Mouse (Mus musculus): ENCODE data around the gene Omt2b.
"Not testable (repeated sequence)": the region's sequence is repeated elsewhere in the genome, so short reads cannot be mapped to it uniquely, and the experiment has no call there.

Omt2b gene

DNA sequence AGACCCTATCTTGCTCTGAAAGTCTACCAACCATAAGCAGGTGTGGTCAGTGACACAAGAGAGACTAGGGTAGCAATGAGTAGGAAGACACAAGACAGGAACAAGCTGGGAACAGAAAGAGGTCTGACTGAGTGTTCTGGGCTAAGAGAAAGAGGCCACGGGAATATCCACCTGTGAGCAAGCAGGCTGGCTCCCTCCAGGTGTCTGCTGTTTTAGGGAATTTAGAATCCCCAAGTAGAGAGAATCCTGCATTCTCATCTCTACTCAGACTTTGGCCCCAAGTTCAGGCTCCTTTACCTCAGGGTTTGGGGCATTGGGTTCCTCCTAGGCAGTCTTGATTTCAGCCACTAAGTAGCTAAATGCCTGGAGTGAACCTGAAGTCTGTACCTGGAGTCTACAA lies at the start of gene Omt2b:
Gene Omt2b (plus strand): TSS at position 301 of the 400 bp plus-strand sequence.
- not testable (repeated sequence) for DNase-seq

DNA sequence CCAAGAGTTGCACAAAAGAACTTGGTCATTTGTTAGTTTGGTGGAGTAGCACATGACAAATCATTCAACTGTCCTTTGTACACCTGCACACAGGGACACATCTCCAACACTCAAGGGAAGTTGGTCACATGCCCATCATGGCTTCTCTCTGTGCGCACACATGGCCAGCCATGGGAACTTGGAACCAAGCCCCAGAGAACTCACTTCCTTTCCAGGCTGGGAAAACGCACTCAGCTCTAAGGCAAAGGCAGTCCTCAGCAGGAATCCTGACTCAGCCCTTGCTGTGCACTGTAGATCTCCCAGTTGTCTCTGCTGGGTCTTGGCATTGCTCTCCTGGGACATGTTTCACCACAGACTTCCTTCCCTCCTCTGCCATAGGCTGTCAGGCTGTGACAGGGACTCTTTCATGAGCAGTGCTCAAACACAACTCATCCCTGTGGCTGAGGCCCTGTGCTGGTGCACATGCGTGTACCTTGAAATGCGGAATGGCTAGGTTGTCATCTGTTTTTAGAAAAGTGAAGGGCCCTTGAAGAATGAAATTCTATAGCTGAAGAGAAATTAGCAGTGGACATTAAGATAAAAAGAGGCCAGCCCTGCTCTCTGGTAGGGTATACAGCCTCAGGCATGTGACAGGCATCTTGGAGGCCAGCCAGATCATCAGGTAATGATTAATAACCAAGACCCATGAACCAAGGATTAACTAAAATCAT lies 45.2 kb upstream of the Omt2b start:
- not testable (repeated sequence) for DNase-seq

DNA sequence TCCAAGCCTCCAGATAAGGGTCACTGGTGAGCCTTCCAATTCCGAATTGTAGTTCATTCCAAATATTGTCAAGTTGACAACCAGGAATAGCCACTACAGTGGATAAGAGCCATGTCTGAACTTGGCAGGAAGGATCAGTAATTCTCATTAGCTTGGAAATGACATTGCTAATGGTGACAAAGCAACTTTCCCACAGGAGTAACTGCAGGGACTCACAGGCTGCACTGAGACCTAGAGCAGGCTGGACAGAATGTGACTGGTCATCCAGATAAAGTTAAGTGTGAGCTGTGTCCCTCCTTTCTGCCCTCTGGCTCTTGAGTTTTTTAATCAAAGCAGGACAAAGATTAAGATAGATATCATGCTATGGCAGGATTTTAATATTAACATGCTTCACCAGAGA lies 38.3 kb upstream of the Omt2b start:
- DNase-seq: not testable (repeated sequence)

DNA sequence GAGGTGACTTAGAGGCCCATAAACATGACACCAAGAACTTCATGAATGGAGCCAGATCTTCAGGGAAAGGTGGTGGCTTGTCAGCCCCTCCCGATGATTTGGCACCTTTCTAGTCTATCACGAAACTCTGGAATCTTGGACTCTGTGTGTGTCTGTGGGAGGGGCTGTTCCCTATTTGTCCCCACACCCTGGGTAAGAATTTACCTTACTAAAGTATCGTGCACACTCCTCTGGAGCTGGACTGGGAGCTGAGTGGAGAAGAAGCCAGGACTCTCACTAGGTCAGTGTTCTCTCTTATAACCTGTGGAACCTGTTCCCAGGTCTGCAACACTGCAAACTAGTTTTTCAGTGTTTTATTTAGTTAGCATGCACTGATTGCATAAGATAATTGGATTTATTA lies 37.7 kb upstream of the Omt2b start, which contains the start of gene Gm10639:
Gene Gm10639 (plus strand): TSS at position 201 of the 400 bp plus-strand sequence.
- not testable (repeated sequence) for DNase-seq

DNA sequence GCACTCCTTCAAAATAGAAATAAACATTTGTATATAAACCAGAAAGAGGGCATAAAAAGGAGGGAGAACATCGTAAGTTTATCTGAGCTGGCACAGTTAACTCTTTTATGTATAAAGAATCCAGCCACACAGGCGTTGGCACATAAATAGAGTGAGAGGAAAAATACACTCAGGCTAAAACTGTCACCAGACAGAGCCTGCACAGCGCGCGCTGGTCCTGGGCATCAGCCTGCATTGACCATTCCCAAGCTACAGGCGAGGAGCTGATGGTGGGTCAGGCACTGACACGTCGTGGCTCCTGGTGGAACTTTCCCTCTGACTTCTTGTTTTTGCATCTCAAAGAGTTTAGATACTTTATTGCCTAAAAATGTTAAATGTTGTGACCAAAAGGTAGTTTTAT lies 34.9 kb upstream of the Omt2b start:
- DNase-seq: not testable (repeated sequence)

DNA sequence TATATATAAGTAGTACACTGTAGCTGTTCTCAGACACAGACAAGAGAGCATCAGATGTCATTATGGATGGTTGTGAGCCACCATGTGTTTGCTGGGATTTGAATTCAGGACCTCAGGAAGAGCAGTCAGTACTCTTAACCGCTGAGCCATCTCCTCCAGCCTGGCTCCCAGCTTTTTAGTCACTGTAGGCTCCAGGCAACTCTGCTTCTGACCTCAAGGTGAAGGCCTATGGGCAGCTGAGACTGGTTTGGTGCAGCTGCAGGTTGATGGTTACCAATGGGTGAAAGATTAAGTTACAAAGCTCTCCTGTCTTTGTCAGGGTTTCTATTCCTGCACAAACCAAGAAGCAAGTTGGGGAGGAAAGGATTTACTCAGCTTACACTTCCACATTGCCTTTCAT lies 33.7 kb upstream of the Omt2b start:
- DNase-seq: not testable (repeated sequence)

DNA sequence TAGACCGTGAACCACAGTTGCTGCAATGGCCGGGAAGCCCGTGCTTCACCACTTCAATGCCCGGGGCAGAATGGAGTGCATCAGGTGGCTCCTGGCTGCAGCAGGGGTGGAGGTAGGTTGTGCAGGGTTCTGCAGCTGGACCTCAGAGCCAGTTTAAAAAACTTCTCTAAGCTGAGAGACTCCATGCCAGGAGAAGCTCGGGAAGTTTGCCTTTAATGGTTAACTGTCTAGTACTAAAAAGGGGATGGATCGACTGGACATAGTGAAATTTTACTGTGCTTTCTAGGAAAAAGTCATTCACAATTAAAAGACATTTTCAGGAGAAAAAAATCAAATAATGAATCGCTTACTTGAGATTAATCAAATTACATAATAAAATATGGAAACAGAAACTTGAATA lies 32.6 kb upstream of the Omt2b start:
- DNase-seq: not testable (repeated sequence)

DNA sequence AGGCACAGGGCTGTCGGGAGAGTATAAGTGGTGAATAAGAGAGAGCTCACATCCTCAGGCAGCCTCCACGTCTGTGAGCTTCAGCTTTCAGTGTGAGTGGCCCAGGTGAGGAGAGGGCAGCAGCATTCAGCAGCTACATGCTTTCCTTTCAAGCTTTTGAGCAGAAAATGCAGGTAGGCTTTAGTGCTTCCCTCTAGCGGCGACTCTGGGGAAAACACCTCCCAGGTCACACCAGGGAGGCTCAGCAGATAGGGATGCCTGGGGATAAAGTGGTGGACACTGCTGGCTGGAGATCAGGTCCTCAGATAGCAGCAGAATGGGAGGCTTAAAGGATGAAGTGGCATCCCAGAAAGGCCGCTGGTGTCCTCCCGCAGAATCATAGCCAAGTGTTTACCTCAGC lies 31.3 kb upstream of the Omt2b start:
- peak; percentile 27 for DNase-seq

DNA sequence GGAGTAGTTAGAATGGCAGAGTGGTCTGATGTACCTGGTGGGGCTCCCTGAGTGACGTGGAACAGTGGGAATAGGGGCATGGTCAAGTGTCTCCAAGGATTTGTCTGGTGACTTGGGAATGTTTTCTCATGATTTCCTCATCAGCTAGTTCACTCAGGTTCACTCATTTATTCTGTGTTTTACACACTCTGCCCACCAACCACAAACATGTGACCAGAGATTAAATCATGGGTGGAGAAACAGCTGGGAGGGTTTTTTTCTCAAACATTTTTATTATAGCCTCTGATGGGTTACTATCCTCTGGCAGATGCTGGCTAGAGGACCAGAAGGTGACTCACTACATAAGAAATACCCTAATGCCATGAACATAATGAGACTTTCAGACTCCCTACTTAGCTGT lies 29.2 kb upstream of the Omt2b start:
- DNase-seq: no peak

DNA sequence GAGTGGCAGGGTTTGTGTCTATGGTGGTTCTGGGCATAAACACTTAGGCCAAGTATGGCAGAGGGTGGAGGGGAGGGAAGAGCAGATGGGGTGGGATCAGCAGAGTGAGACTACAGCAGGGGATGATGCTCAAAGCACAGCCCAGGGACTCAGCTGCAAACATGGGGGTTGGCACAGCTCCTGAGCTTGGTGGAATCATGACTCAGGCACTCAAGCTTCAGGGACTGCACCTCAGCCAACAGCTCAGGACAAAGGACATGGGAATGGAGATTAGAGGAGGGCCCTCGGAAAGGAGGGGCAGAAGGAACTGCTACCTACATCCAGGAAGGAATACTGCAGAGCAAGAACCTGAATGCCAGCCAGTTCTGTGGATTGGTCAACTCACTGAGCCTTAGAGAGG lies 28.2 kb upstream of the Omt2b start:
- not testable (repeated sequence) for DNase-seq

DNA sequence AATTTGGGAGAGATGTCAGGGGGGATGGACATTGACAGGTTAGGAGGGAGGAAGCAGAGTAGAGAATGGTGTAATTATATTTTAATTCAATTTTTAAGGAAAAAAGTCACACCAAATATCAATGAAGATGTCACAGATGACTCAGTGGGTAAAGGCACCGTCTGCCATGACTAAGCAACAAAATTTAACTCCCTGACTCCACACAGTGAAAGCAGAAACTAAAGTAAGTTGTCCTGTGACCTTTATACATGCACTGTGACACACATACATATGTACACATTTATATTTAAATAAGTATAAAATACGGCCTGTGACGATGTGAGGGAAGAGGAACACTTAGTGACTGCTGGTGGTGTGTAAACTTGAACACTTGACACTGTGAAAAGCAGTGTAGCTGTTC lies 19.3 kb upstream of the Omt2b start:
- not testable (repeated sequence) for DNase-seq

DNA sequence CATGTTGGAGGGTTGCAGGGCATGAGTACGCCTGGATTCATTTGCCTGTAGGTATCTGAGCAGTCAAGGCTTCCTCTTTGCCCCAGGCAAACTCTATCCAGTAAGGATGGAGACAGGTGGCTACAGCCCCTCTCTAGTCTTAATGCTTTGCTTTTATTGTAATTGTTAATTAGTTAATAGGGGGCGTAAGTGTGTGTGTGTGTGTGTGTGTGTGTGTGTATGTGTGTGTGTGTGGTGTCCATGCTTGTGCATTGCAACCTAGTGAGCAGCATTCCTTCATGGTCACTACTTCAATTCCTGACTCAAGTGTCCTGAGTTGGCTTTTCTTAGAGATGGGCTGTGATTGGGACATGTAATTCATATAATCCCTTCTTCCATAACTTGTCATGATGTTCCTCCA lies 12.7 kb upstream of the Omt2b start, which contains the start of gene Omt2a:
Gene Omt2a (minus strand): TSS at position 101 of the 400 bp plus-strand sequence.
- DNase-seq: no peak

DNA sequence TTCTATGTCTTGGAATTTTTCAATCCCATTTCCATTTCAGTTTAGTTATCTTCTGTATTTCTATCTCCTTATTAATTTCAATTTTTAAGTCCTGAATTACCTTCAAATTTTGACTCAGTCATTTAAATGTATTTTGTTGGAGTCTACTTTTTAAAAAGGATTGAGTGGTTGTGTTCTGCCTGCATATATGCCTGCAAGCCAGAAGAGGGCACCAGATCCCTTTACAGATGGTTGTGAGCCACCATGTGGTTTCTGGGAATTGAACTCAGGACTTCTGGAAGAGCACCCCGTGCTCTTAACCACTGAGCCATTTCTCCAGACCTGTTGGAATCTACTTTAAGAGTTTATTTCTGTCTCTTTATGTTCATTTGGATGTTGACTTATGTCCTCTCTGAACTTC lies 7.9 kb upstream of the Omt2b start:
- no peak for DNase-seq

DNA sequence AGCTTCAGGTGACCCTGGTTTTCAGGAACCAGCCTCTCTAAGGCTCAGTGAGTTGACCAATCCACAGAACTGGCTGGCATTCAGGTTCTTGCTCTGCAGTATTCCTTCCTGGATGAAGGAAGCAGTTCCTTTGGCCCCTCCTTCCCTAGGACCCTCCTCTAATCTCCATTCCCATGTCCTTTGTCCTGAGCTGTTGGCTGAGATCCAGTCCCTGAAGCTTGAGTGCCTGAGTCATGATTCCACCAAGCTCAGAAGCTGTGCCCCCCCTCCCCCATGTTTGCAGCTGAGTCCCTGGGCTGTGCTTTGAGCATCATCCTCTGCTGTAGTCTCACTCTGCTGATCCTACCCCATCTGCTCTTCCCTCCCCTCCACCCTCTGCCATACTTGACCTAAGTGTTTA lies 9.7 kb downstream of the Omt2b start:
- DNase-seq: not testable (repeated sequence)

DNA sequence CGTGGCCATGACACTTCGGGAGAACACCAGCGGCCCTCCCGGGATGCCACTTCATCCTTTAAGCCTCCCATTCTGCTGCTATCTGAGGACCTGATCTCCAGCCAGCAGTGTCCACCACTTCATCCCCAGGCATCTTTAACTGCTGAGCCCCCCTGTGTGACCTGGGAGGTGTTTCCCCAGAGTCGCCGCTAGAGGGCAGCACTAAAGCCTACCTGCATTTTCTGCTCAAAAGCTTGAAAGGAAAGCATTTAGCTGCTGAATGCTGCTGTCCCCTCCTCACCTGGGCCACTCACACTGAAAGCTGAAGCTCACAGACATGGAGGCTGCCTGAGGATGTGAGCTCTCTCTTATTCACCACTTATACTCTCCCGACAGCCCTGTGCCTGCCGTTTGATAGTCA lies 12.9 kb downstream of the Omt2b start:
- peak; percentile 48 for DNase-seq

DNA sequence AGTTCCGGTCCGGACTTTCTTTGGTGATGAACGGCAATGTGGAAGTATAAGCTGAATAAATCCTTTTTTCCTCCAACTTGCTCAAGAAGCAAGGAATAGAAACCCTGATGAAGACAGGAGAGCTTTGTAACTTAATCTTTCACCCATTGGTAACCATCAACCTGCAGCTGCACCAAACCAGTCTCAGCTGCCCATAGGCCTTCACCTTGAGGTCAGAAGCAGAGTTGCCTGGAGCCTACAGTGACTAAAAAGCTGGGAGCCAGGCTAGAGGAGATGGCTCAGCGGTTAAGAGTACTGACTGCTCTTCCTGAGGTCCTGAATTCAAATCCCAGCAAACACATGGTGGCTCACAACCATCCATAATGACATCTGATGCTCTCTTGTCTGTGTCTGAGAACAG lies 15.1 kb downstream of the Omt2b start:
- DNase-seq: not testable (repeated sequence)

DNA sequence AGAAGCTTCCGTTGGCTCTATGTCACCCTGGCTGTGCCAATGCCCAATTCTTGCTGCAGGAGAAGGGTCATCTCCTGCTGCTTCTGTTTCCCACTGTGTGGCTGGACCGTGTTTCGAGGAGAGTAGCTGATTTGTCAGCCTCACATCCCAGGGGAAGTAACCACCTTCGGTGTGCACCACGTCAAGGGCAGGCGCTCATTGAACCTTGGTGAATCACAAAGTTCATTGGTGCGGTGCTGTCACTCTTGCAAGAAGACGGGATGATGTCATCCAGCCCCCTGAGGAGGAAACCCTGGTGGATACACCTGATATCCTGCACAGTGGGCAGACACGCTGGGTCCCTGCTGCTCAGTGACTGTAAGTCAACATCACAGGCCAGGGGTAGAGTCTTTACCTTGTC lies 15.7 kb downstream of the Omt2b start:
- DNase-seq: not testable (repeated sequence)

DNA sequence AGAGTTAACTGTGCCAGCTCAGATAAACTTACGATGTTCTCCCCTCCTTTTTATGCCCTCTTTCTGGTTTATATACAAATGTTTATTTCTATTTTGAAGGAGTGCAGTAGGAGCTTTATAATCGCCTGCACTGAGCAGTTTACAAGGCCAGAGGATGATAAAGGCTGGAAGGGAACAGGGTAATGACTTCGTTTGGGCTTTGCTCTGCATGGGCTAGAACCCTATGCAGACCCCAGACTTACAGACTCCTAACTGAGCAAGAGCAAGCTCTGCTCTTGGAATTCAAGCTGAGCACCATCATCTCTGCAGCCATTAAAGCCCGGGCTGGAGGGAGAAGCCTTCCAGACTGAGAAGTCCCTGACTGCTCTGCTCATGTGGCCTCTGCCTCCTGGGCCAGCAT lies 17.8 kb downstream of the Omt2b start:
- not testable (repeated sequence) for DNase-seq

DNA sequence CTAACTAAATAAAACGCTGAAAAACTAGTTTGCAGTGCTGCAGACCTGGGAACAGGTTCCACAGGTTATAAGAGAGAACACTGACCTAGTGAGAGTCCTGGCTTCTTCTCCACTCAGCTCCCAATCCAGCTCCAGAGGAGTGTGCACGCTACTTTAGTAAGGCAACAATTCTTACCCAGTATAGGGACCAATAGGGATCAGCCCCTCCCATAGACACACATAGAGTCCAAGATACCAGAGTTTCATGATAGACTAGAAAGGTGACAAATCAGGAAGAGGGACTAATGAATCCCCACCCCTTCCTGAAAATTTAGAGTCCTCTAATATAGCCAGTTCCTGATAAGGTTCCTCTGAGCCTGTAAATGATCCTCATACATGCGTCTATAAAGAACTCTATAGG lies 19.6 kb downstream of the Omt2b start:
- no peak for DNase-seq

DNA sequence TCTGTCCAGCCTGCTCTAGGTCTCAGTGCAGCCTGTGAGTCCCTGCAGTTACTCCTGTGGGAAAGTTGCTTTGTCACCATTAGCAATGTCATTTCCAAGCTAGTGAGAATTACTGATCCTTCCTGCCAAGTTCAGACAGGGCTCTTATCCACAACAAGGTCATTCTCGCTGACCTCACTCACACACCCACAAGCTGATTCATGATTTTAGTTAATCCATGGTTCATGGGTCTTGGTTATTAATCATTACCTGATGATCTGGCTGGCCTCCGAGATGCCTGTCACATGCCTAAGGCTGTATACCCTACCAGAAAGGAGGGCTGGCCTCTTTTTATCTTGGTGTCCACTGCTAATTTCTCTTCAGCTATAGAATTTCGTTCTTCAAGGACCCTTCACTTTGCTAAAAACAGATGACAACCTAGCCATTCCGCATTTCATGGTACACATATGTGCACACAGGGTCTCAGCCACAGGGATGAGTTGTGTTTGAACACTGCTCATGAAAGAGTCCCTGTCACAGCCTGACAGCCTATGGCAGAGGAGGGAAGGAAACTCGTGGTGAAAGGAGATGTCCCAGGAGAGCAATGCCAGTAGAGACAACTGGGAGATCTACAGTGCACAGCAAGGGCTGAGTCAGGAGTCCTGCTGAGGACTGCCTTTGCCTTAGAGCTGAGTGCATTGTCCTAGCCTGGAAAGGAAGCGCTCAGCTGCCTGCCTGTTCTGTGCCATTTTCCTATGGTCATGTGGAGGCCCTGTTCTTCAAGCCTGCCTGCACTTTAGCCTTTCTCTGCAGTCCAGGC lies 21.0 kb downstream of the Omt2b start:
- not testable (repeated sequence) for DNase-seq

DNA sequence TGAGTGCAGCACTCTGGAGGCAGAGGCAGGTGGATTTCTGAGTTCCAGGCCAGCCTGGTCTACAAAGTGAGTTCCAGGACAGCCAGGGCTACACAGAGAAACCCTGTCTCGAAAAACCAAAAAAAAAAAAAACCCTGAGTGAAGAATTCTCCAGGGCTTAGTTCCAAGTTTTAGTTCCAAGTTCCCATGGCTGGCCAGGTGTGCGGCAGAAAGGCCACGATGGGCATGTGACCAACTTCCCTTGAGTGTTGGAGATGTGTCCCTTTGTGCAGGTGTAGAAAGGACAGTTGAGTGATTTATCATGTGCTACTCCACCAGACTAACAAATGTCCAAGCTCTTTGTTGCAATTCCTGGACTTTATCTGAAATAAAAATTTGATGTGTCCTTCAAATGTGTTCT lies 21.8 kb downstream of the Omt2b start:
- not testable (repeated sequence) for DNase-seq

DNA sequence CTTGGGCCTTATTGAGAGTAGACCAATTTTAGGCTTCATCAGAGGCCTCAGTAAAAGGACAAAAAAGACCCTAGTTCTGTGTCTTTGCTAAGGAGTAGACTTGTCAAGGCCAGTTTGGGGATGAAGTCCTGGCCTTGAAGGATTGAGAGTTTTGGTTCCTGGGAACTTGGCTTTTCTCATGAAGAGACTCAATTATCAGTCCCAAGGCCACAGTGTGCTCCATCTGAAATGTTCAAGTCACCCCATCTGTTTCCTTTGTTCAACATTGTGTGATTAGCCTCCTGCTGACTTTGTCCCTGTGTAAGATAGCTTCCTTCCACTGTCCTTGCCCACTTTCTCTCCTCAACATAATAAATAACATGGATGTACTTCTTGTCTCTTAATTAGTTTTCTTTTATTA lies 22.6 kb downstream of the Omt2b start:
- not testable (repeated sequence) for DNase-seq

DNA sequence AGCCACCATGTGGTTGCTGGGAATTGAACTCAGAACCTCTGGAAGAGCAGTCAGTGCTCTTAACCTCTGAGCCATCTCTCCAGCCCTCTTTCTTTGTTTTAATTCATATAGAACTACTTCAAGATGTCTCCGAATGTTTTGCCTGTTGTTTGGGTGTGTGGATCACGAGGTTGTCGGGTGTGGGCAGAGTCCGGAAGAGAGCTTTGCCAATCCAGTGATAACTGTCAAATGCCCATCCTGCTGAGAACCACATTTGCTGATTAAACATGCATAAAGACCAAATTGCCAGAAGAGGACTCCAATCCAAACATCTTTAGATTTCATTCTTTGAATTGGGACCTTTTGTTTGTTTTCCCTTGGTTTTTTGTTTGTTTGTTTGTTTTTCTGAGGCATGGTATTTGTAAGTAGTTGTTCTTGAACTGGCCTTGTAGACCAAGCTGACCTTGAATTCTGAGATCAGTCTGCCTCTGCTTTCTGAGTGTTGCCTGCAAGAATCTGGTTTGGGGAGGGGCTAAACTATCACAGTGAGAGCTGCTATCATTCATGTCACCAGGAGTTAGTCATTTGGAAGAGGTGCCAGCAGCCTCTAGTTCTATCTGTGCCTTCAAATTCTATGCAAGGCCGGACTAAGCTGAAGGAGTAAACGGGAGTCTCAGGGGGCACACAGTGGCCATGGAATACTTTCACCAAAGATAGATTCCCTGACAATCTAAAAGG lies 24.3 kb downstream of the Omt2b start:
- no peak for DNase-seq
